Mouse (Mus musculus) ES-E14 (cell line): Measurements from ENCODE around the gene Ndufa10. TPM values are rescaled to one million over a fixed set of nuclear protein-coding genes. Genes with fewer than 3 reads are reported as not detected.

Experiments
- DNase-seq: peaks from one replicate; pipeline ENCODE4 v3.0.0-alpha.2; 2013; ENCODE audit warnings: low read depth, low spot score
- H3K27ac ChIP-seq: 2 replicates; pipeline ENCODE4 v1.5.1; 2012; ENCODE audit warnings: low read depth, mild to moderate bottlenecking, low read length, moderate library complexity, mixed read lengths; ENCODE audit not compliant: poor library complexity, insufficient read depth, severe bottlenecking
- H3K36me3 ChIP-seq: 2 replicates; pipeline ENCODE4 v1.6.1; 2012; ENCODE audit warnings: mild to moderate bottlenecking, low read length, moderate library complexity, mixed read lengths; ENCODE audit not compliant: control insufficient read depth, poor library complexity, insufficient read depth, severe bottlenecking
- H3K4me1 ChIP-seq, 2 experiments: fragments of 150-350 bp in 1 of 2; sonication (generic) in 1 of 2; 2 replicates each; pipeline ENCODE4 v1.6.1; 2012; ENCODE audit warnings: low read length in 2 of 2, mild to moderate bottlenecking in 1 of 2, mixed read lengths in 1 of 2; ENCODE audit not compliant: control insufficient read depth in 2 of 2, insufficient read depth in 2 of 2, poor library complexity in 1 of 2
- H3K4me3 ChIP-seq, 2 experiments: fragments of 150-350 bp in 1 of 2; sonication (generic) in 1 of 2; 2 replicates each; pipeline ENCODE4 v1.5.1; 2012; ENCODE audit warnings: low read length in 2 of 2, low read depth in 1 of 2, mild to moderate bottlenecking in 1 of 2, mixed read lengths in 1 of 2; ENCODE audit not compliant: insufficient read depth in 1 of 2, poor library complexity in 1 of 2, severe bottlenecking in 1 of 2
- H3K9ac ChIP-seq: 2 replicates; pipeline ENCODE4 v1.6.1; 2012; ENCODE audit warnings: low read depth, mild to moderate bottlenecking, low read length, mixed read lengths; ENCODE audit not compliant: poor library complexity, insufficient read depth, severe bottlenecking
- H3K9me3 ChIP-seq: fragments of 150-350 bp; sonication (generic); 2 replicates; pipeline ENCODE4 v1.6.1; 2012; ENCODE audit warnings: low read depth, mild to moderate bottlenecking, low read length; ENCODE audit not compliant: control insufficient read depth, insufficient read depth
- CHD2 ChIP-seq: IDR thresholded peaks from 2 replicates; pipeline ENCODE4 v1.6.1; 2014; ENCODE audit warnings: mild to moderate bottlenecking, low read depth, low read length, inconsistent platforms
- HCFC1 ChIP-seq: IDR thresholded peaks from 2 replicates; pipeline ENCODE4 v1.6.1; 2012; ENCODE audit warnings: low read length, inconsistent platforms, borderline replicate concordance; ENCODE audit not compliant: insufficient read depth
- MAFK ChIP-seq: IDR thresholded peaks from 2 replicates; pipeline ENCODE4 v1.6.1; 2014; ENCODE audit warnings: mild to moderate bottlenecking, low read depth, low read length, inconsistent platforms; ENCODE audit not compliant: insufficient read depth
- ZC3H11A ChIP-seq: IDR thresholded peaks from 2 replicates; pipeline ENCODE4 v1.6.1; 2012; ENCODE audit warnings: low read depth, mild to moderate bottlenecking, inconsistent platforms, low read length, borderline replicate concordance
- ZNF384 ChIP-seq: IDR thresholded peaks from 2 replicates; pipeline ENCODE4 v1.6.1; 2012; ENCODE audit warnings: low read depth, low read length, inconsistent platforms
- in situ Hi-C, 2 experiments: fragments of 600-800 bp; cut with MboI; formaldehyde crosslinking; loops; one replicate each; pipeline ENCODE4 v1.15.1; 2025; ENCODE audit warnings: low sequenced_read_pairs in 2 of 2, inconsistent platforms in 1 of 2; ENCODE audit not compliant: unreplicated experiment in 2 of 2
- total RNA-seq: library from RNA; depleted of rRNA; stranded (reverse); fragments of 300-350 nt; gene quantifications from 2 replicates; pipeline ENCODE4 v1.2.3, GENCODE M21; 2012

The Ndufa10 gene
- total RNA-seq, 1 experiment = 136 TPM

DNA sequence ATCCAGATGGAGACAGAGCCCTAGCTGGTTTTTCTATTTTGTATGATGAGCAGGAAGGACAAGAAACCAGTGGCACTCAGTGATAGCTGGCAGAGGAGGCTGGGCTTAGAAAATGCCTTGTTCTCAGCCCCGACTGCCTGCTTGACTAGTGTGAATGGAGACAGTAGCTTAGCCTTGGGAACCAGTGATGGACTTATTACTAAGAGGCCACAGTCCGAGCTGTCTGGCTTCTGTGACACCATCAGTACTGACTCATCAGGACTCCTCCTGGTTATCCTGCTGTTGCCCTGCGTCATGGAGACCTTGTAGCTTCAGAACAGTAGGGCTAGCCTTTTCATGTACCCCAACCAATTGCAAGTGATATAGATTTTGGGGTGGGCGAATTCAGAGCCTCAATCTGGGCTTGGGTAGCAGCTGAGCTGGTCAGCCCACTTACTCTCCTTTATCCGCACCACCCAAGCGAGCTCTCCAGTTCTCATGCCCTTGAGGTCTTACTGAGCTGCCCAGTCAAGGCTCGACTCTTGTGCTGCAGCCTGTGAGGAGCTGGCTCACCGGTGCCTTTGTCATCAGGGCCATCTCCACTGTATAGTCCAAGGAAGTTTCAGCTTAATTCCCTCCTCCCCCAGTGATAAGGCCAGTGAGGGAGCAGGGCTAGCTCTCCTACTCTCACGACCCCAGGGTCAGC is 33.5 kb downstream of the Ndufa10 start:
- no peak for TF ChIP-seq ZNF384
- no peak for TF ChIP-seq CHD2
- no peak for TF ChIP-seq ZC3H11A
- no peak for TF ChIP-seq MAFK
- TF ChIP-seq HCFC1 = no peak
- Histone ChIP-seq H3K27ac (no peak overlapping the region), H3K36me3 (peaks cover 31% of the 10 kb centered on the region), H3K4me1 (peaks cover 0 to 13% of the 10 kb centered on the region in 2 experiments; a peak in 1 of 4 replicates), H3K9ac (no peak overlapping the region), H3K9me3 (no peaks in the 10 kb centered on the region), H3K4me3 (no peak overlapping the region)
- in situ Hi-C loops = no loop called here
- DNase-seq = no peak

DNA sequence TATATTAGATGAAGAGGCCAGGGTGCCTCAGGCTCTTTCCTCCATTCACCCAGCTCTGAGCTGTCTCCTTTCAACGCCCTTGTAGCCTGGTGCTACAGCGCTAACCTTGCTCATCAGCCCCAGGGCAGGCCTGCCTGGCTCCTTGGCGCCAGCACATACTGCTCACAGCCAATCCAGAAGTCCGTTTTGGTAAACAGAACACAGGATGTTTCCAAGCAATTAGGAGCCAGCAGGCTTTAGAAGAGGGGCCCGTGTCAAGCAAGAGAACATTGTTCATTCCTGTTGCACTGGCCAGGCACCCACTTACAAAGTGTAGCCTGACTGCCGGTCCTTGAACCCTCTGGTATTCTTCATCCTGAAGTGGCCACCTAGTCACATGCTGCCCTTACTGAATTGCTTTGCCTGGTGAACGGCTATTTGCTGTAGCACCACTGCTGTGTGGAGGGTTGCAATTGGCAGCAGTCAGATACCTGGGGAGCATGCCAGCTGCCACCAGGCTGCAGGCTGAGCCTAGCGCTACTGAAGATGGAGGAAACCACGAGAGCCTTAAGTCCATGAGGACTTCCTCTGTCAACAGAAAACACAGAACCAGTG is 35.9 kb downstream of the Ndufa10 start:
- Histone ChIP-seq H3K4me3 (no peak overlapping the region), H3K4me1 (peaks cover 1 to 19% of the 10 kb centered on the region in 2 experiments; a peak in 3 of 4 replicates), H3K9ac (no peak overlapping the region), H3K27ac (no peak overlapping the region; the same call in 1 of the 2 replicates), H3K9me3 (no peaks in the 10 kb centered on the region), H3K36me3 (peaks cover 20% of the 10 kb centered on the region; the same call in 1 of the 2 replicates)
- in situ Hi-C loops = no loop called here
- no peak for DNase-seq
- TF ChIP-seq ZC3H11A (no peak), ZNF384 (no peak), MAFK (no peak), HCFC1 (no peak), CHD2 (no peak)

DNA sequence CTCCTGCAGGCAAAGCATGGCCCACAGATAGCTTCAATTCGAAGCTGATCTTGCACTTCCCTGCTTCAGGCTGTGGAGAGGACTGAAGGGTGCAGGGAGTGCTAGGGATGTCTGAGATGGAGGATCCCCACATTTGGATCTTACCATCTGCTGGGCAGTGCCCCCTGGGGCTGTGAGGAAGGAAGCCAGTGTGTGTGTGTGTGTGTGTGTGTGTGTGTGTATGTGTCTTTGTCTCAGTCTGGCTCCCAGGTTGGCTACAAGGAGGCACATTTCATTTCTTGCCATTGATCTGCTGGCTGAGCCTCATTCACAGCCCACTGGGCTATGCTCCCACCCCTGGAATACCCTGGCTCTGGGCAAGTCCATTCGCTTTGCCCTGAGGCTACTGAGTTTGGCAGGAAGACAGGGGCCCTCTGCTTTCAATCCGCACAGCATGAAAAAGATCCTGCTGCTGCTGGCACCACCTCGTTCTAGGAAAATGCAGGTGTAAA is 36.8 kb downstream of the Ndufa10 start:
- no peak overlapping the region for H3K9ac ChIP-seq
- DNase-seq = no peak
- TF ChIP-seq CHD2 = no peak
- TF ChIP-seq ZNF384 = no peak
- TF ChIP-seq MAFK = no peak
- TF ChIP-seq ZC3H11A = no peak
- no peaks in the 10 kb centered on the region for H3K9me3 ChIP-seq
- H3K4me3 ChIP-seq = no peak overlapping the region
- H3K27ac ChIP-seq = no peak overlapping the region
- in situ Hi-C loops = no loop called here
- peaks cover 4 to 24% of the 10 kb centered on the region in 2 experiments for H3K4me1 ChIP-seq
- H3K36me3 ChIP-seq = peaks cover 15% of the 10 kb centered on the region; the same call in 1 of the 2 replicates

DNA sequence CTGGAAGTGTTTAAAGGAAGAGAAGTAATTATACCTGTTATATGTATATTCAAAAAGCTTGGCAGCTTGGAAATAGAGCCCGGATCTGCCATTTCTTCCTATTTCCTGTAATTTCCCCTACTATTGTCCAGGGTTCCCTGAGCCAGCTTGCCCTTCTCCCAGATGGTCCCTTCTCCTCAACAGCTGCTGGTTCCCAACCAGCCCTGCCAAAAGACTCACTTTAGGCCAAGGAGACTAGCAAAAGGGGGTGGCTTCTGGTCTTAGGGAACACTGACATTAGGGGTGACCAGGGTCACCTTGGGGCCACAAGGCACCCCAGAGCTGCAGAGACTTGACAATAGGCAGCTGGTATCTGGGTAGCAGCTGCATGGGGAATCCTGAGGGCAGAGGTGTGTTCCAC is 38.7 kb downstream of the Ndufa10 start:
- Histone ChIP-seq H3K27ac (no peak overlapping the region), H3K4me1 (peaks cover 10 to 30% of the 10 kb centered on the region in 2 experiments), H3K36me3 (peaks cover 4% of the 10 kb centered on the region; the same call in 1 of the 2 replicates), H3K4me3 (no peak overlapping the region), H3K9ac (no peak overlapping the region), H3K9me3 (no peaks in the 10 kb centered on the region)
- DNase-seq = no peak
- in situ Hi-C loops = no loop called here
- TF ChIP-seq CHD2 (no peak), ZNF384 (no peak), ZC3H11A (no peak), MAFK (no peak), HCFC1 (no peak)
